Mouse (Mus musculus): ENCODE data around the gene Tdrkh. TPM values are rescaled to one million over a fixed set of nuclear protein-coding genes. Genes with fewer than 3 reads are reported as not detected.

Tdrkh gene
- 2.5 TPM for polyA plus RNA-seq (2017; shearing (Covaris generic))

GRCm38 (mm10) chr3:94413031-94413679 lies at the start of gene Tdrkh:
Gene Tdrkh (plus strand): TSS chr3:94413273.

GRCm38 (mm10) chr3:94372641-94373040 lies 40.4 kb upstream of the Tdrkh start, which contains the start of gene Rorc:
Gene Rorc (plus strand): TSS chr3:94372794.

GRCm38 (mm10) chr3:94398217-94398616 lies 14.9 kb upstream of the Tdrkh start, which contains the start of gene Lingo4:
Gene Lingo4 (plus strand): TSS chr3:94398517.

GRCm38 (mm10) chr3:94442951-94443596 lies 30.0 kb downstream of the Tdrkh start, which contains the start of gene Mrpl9:
Gene Mrpl9 (plus strand): TSS chr3:94443318.

GRCm38 (mm10) chr3:94443597-94443964 lies 30.5 kb downstream of the Tdrkh start, which contains the start of gene Oaz3:
Gene Oaz3 (minus strand): TSS chr3:94443915.

GRCm38 (mm10) chr3:94477981-94478422 lies 64.9 kb downstream of the Tdrkh start, which contains the start of gene Celf3:
Gene Celf3 (plus strand): TSS chr3:94478295.

GRCm38 (mm10) chr3:94480291-94480884 lies 67.3 kb downstream of the Tdrkh start, which contains the start of gene Riiad1:
Gene Riiad1 (minus strand): TSS chr3:94480341.

Other genes starting within 250 kb of the Tdrkh start
- not detected for gene Gm10696, start 235.1 kb upstream of the Tdrkh start, polyA plus RNA-seq (2017; shearing (Covaris generic))
- gene Gm5286, start 216.6 kb upstream of the Tdrkh start, polyA plus RNA-seq (2017; shearing (Covaris generic)) = not detected
- gene Gm4778, start 149.2 kb upstream of the Tdrkh start, polyA plus RNA-seq (2017; shearing (Covaris generic)) = not detected
- 5.0 TPM for gene Them4, start 103.2 kb upstream of the Tdrkh start, polyA plus RNA-seq (2017; shearing (Covaris generic))
- not detected for gene Them5, start 71.2 kb upstream of the Tdrkh start, polyA plus RNA-seq (2017; shearing (Covaris generic))
- gene C2cd4d, start 50.8 kb upstream of the Tdrkh start, polyA plus RNA-seq (2017; shearing (Covaris generic)) = not detected
- gene Rorc, start 40.5 kb upstream of the Tdrkh start, polyA plus RNA-seq (2017; shearing (Covaris generic)) = not detected
- not detected for gene Lingo4, start 14.8 kb upstream of the Tdrkh start, polyA plus RNA-seq (2017; shearing (Covaris generic))
- gene Mrpl9, start 30.0 kb downstream of the Tdrkh start, polyA plus RNA-seq (2017; shearing (Covaris generic)) = 61.5 TPM
- 1.8 TPM for gene Oaz3, start 30.6 kb downstream of the Tdrkh start, polyA plus RNA-seq (2017; shearing (Covaris generic))
- not detected for gene Celf3, start 65.0 kb downstream of the Tdrkh start, polyA plus RNA-seq (2017; shearing (Covaris generic))
- 1.8 TPM for gene Riiad1, start 67.1 kb downstream of the Tdrkh start, polyA plus RNA-seq (2017; shearing (Covaris generic))
- gene Snx27, start 169.4 kb downstream of the Tdrkh start, polyA plus RNA-seq (2017; shearing (Covaris generic)) = 15.6 TPM
- not detected for gene Gm10972, start 229.8 kb downstream of the Tdrkh start, polyA plus RNA-seq (2017; shearing (Covaris generic))
- 6.0 TPM for gene Tuft1, start 245.6 kb downstream of the Tdrkh start, polyA plus RNA-seq (2017; shearing (Covaris generic))